Comparison of ENCODE assay signal across 21 mouse cellular contexts in genomic region chr11:31763856-31764255, GRCm38 (mm10).
"Had no signal": no experiment of that assay in that cellular context is flagged by ENCODE, and none has a peak within 500 bp of the region (broad histone marks: within the 10 kb centered on the region; RNA-seq: fewer than 3 reads in every experiment).

No protein-coding gene starts in this region.

- DNase-seq: kidney, adult 8-10 months; kidney, postnatal 10 days; kidney, postnatal 36 days; left cerebral cortex, postnatal 4 days; lung, adult 2 months; lung, postnatal 14 days; right cerebral cortex, adult 18-20 months; right cerebral cortex, postnatal 14 days; right cerebral cortex, postnatal 4 days; thymus, adult 2 months; thymus, postnatal 14 days; thymus, postnatal 4 days had no signal

- H3K4me3 ChIP-seq: kidney, embryonic 15.5 days; limb, embryonic 12.5 days; limb, embryonic 15.5 days; midbrain, embryonic 13.5 days had no signal

- H3K4me1 ChIP-seq: kidney, embryonic 15.5 days; limb, embryonic 12.5 days had no signal

- ATAC-seq: intestine, postnatal 0 days; midbrain, embryonic 13.5 days; midbrain, embryonic 16.5 days had no signal

- H3K36me3 ChIP-seq: kidney, embryonic 15.5 days; limb, embryonic 12.5 days; limb, embryonic 15.5 days; midbrain, embryonic 13.5 days had no signal

- H3K27me3 ChIP-seq: kidney, embryonic 15.5 days; limb, embryonic 12.5 days; limb, embryonic 15.5 days; midbrain, embryonic 13.5 days had no signal

- H3K4me2 ChIP-seq: kidney, embryonic 15.5 days; limb, embryonic 12.5 days; limb, embryonic 15.5 days; liver, embryonic 11.5 days; midbrain, embryonic 13.5 days had no signal

- H3K27ac ChIP-seq: kidney, embryonic 15.5 days; limb, embryonic 12.5 days; limb, embryonic 15.5 days; macrophage; midbrain, embryonic 13.5 days; stomach, postnatal 0 days had no signal
